Mouse (Mus musculus) embryonic facial prominence, embryonic 10.5 days (tissue): ENCODE measurements at regions not wholly inside any gene's neighbourhood (a gene's known extent, or its start where the extent isn't known, plus 50 kb on each side); places are given as distances from the start of the nearest gene placed in this dataset. TPM values are rescaled to one million over a fixed set of nuclear protein-coding genes. Genes with fewer than 3 reads are reported as not detected.

Experiments used
- DNase-seq: peaks from one replicate; pipeline ENCODE4 v3.0.0-alpha.2; 2017; ENCODE audit warnings: low spot score
- H3K27ac ChIP-seq: fragments of 300-500 bp; sonication (generic); replicated peaks from 2 replicates; pipeline ENCODE4 v1.5.1; 2016; ENCODE audit warnings: mild to moderate bottlenecking
- H3K27me3 ChIP-seq: fragments of 300-500 bp; sonication (generic); replicated peaks from 2 replicates; pipeline ENCODE4 v1.6.1; 2016; ENCODE audit warnings: low read depth, mild to moderate bottlenecking; ENCODE audit not compliant: poor library complexity, severe bottlenecking
- H3K36me3 ChIP-seq: fragments of 300-500 bp; sonication (generic); replicated peaks from 2 replicates; pipeline ENCODE4 v1.6.1; 2016; ENCODE audit warnings: mild to moderate bottlenecking, moderate library complexity
- H3K4me1 ChIP-seq: fragments of 300-500 bp; sonication (generic); 2 replicates; pipeline ENCODE4 v1.6.1; 2016
- H3K4me3 ChIP-seq: fragments of 300-500 bp; sonication (generic); 2 replicates; pipeline ENCODE4 v1.5.1; 2016; ENCODE audit warnings: mild to moderate bottlenecking, moderate library complexity
- H3K9me3 ChIP-seq: fragments of 300-500 bp; sonication (generic); 2 replicates; pipeline ENCODE4 v1.6.1; 2016; ENCODE audit warnings: mild to moderate bottlenecking
- WGBS: fragments of 180-500 bp; shearing (Covaris S2); methylation state at CpG from one replicate; pipeline ENCODE4 v1.1.7; 2016; 5-methylcytosine and 5-hydroxymethylcytosine counted together
- microRNA-seq: library from miRNA; unstranded; fragments of <30 nt; microRNA quantifications from one replicate; pipeline ENCODE4, GENCODE M21; 2017

DNA sequence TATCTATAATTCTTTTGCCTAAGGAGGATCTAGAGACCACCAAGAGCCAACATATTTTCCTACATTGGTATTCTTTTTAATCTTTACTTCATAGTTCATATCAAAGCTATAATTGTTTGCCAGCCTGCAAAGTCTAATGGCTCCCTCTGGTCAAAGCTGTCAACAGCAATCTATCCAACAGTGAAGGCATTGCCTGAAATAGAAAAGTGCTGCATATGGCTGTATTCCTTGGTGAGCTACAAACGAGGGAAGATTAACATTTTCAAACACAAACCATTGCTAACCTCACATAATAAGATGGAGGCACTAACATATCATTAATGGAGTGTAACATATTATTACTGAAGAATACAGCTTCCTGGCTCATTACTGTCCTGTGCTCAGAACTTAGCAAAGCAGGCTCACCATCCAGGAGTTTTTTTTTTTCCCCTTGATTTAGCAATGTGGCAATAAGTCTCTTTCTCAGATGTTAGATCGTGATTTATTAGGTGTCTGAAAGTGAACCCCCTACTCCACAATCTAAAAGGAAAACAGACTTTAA, 66.3 kb upstream of the Sema3a start:
- H3K27me3 ChIP-seq: no peaks in the 10 kb centered on the region
- H3K36me3 ChIP-seq: no peaks in the 10 kb centered on the region
- H3K9me3 ChIP-seq: no peaks in the 10 kb centered on the region
- H3K4me3 ChIP-seq: no peak overlapping the region
- no peaks in the 10 kb centered on the region for H3K4me1 ChIP-seq
- no peak for DNase-seq
- WGBS: 60% methylated on average over 2 of the region's 2 CpGs
- no peak overlapping the region for H3K27ac ChIP-seq

- Histone ChIP-seq H3K27me3 (no peaks in the 10 kb centered on the region), H3K9me3 (no peaks in the 10 kb centered on the region), H3K36me3 (no peaks in the 10 kb centered on the region), H3K27ac (no peak overlapping the region), H3K4me1 (peaks cover 12% of the 10 kb centered on the region; the same call in 1 of the 2 replicates), H3K4me3 (no peak overlapping the region)
- no peak for DNase-seq
- 35% methylated on average over 3 of the region's 3 CpGs for WGBS
Observed at GRCm38 (mm10) chr5:13066942-13067341, 58.3 kb upstream of the Sema3a start.

Small RNAs in the stretch of these regions (microRNA-seq; reads per million reads assigned to microRNA genes)
- not detected for gene Gm23243
